8 mouse cellular contexts compared by ENCODE assay signal in genomic region chr5:75157038-75157437, GRCm38 (mm10). TPM values are rescaled to one million over a fixed set of nuclear protein-coding genes. Genes with fewer than 3 reads are reported as not detected.
DNase-seq lines count a peak whose midpoint lies in the region; ATAC-seq and TF ChIP-seq lines count a peak whose summit lies in the region.

No protein-coding gene starts in this region.

- peaks cover 53% of the 10 kb centered on the region for H3K4me1 ChIP-seq in embryonic facial prominence, embryonic 10.5 days
- 0 out of 2 replicates have a peak, but pooled peaks cover 5% of the 10 kb centered on the region for H3K4me1 ChIP-seq in heart, postnatal 0 days (ENCODE audit: control insufficient read depth, insufficient read depth)

- H3K9me3 ChIP-seq in embryonic facial prominence, embryonic 10.5 days = no peaks in the 10 kb centered on the region
- H3K9me3 ChIP-seq in heart, postnatal 0 days (replicated peaks; ENCODE audit: control insufficient read depth, low read length) = no peaks in the 10 kb centered on the region

- H3K27me3 ChIP-seq in embryonic facial prominence, embryonic 10.5 days (replicated peaks; ENCODE audit: low read depth, poor library complexity, severe bottlenecking) = peaks cover 41% of the 10 kb centered on the region
- peaks cover 35% of the 10 kb centered on the region for H3K27me3 ChIP-seq in heart, postnatal 0 days (ENCODE audit: control insufficient read depth, insufficient read depth, low read length)

- no peak for ATAC-seq in heart, postnatal 0 days (ENCODE audit: insufficient read depth, low read depth)

- peak overlapping the region; percentile 96 for H3K27ac ChIP-seq in embryonic facial prominence, embryonic 10.5 days (replicated peaks)
- peak overlapping the region; percentile 39; the same call in 1 of the 2 replicates for H3K27ac ChIP-seq in heart, postnatal 0 days (ENCODE audit: low read depth)

- 0% methylated on average over 3 of the region's 3 CpGs for WGBS in embryonic facial prominence, embryonic 10.5 days
- WGBS in heart, postnatal 0 days = 0% methylated on average over 3 of the region's 3 CpGs

- peak overlapping the region; percentile 71 for H3K4me2 ChIP-seq in heart, postnatal 0 days (ENCODE audit: low read depth, low read length)

- no peak for TF ChIP-seq EP300 in heart, postnatal 0 days (IDR thresholded peaks at IDR 0.05; ENCODE audit: low read depth)

- peak; percentile 11 to 34 for DNase-seq in gastrocnemius, postnatal 36 days
- no peak for DNase-seq in gastrocnemius, adult 8-10 months (ENCODE audit: low spot score in 2 of 2)
- peak; percentile 92 for DNase-seq in adipocyte (ENCODE audit: low spot score)
- DNase-seq in embryonic facial prominence, embryonic 10.5 days (ENCODE audit: low spot score) = peak; percentile 67
- peak; percentile 85 for DNase-seq in heart, postnatal 0 days (ENCODE audit: low spot score)
- peak; percentile 66 to 67 for DNase-seq in kidney, postnatal 36 days
- DNase-seq in lung, postnatal 14 days = peak; percentile 59
- DNase-seq in skeletal muscle tissue, adult 2 months (ENCODE audit: low read depth, low spot score) = peak; percentile 67

- peaks cover 34% of the 10 kb centered on the region for H3K36me3 ChIP-seq in embryonic facial prominence, embryonic 10.5 days (replicated peaks)
- no peaks in the 10 kb centered on the region for H3K36me3 ChIP-seq in heart, postnatal 0 days (replicated peaks; ENCODE audit: control insufficient read depth, insufficient read depth, low read length)

- TF ChIP-seq CTCF in heart, postnatal 0 days (IDR thresholded peaks at IDR 0.05; ENCODE audit: low read depth) = peak; percentile 93

- intact Hi-C loops in gastrocnemius, postnatal 36 days (cut with DNase I) = loop anchor here (2.0 to 10.0 kb wide), 3 partner anchors 725 to 1302 kb away; no protein-coding TSS in a partner anchor

- H3K4me3 ChIP-seq in embryonic facial prominence, embryonic 10.5 days = peak overlapping the region; percentile 80
- H3K4me3 ChIP-seq in heart, postnatal 0 days (ENCODE audit: low read depth, low read length) = peak overlapping the region; percentile 50

- no peak overlapping the region for H3K9ac ChIP-seq in heart, postnatal 0 days (replicated peaks; ENCODE audit: low read depth, low read length)

RNA-seq across cellular contexts. Expression of gene Pdgfra, which starts 4.9 kb away (rescaled TPM):
- total RNA-seq in gastrocnemius, postnatal 36 days (2021) = 10 to 100 TPM; 17.4 to 17.5 TPM
- 10 to 100 TPM in 3 of 4 experiments, 1 to 10 TPM in 1; 7.0 to 18.1 (median 11.2) TPM for total RNA-seq in gastrocnemius, adult 8-10 months (2022)
- polyA plus RNA-seq in embryonic facial prominence, embryonic 10.5 days (2016; fragmentation: Nextera tagmentation; extraction: Ambion mirVana) = 44.2 and 56.6 TPM in 2 replicates
- total RNA-seq in heart, postnatal 0 days (2014; rRNA removed; ENCODE audit: low replicate concordance) = 25.3 and 27.4 TPM in 2 replicates
- polyA plus RNA-seq in heart, postnatal 0 days (2015; fragmentation: Nextera tagmentation; extraction: Ambion mirVana) = 5.3 and 6.1 TPM in 2 replicates

Comparison
In these comparisons a context has a peak if more than half of its experiments do, and no peak if none do; other contexts are left out.
1. DNase-seq: peak in gastrocnemius, postnatal 36 days (2 of 2), adipocyte (single experiment), embryonic facial prominence, embryonic 10.5 days (single experiment), heart, postnatal 0 days (single experiment), kidney, postnatal 36 days (2 of 2), lung, postnatal 14 days (single experiment) and skeletal muscle tissue, adult 2 months (single experiment); none in gastrocnemius, adult 8-10 months (0 of 2).